20 mouse cellular contexts compared by ENCODE assay signal in genomic region chr19:23062851-23063250, GRCm38 (mm10).
A peak's percentile ranks its signal among the peaks of the same experiment; 100 is the strongest.
DNase-seq lines count a peak whose midpoint lies in the region; ATAC-seq and TF ChIP-seq lines count a peak whose summit lies in the region.
"Had no signal": no experiment of that assay in that cellular context is flagged by ENCODE, and none has a peak within 500 bp of the region (broad histone marks: within the 10 kb centered on the region; RNA-seq: fewer than 3 reads in every experiment).

No protein-coding gene starts in this region.

- no peak for TF ChIP-seq CTCF in lung, postnatal 0 days (IDR thresholded peaks at IDR 0.05)

- DNase-seq in adrenal gland, adult 2 months: peak; percentile 9
- no peak for DNase-seq in adrenal gland, postnatal 4 days (ENCODE audit: low spot score in 2 of 2)
- peak; percentile 25 for DNase-seq in kidney, adult 18-20 months
- DNase-seq in kidney, postnatal 14 days: no peak
- DNase-seq in lung, postnatal 0 days (ENCODE audit: low spot score): peak; percentile 46
- no peak for DNase-seq in lung, postnatal 4 days
- no peak for DNase-seq in retina, postnatal 1 day
- DNase-seq: adrenal gland, postnatal 10 days; B cell, adult 2 months; cerebellum, adult 11-12 months; cerebellum, adult 9-10 months; cerebellum, postnatal 25 days; gastrocnemius, postnatal 25 days; heart, postnatal 4 days had no signal

- H3K4me2 ChIP-seq in lung, postnatal 0 days (replicated peaks; ENCODE audit: low read depth, low read length): no peak overlapping the region
- H3K4me2 ChIP-seq: embryonic facial prominence, embryonic 12.5 days; forebrain, embryonic 15.5 days; heart, embryonic 13.5 days; hindbrain, embryonic 12.5 days had no signal

- no peaks in the 10 kb centered on the region for H3K27me3 ChIP-seq in lung, postnatal 0 days (replicated peaks; ENCODE audit: insufficient read depth, low read length)
- H3K27me3 ChIP-seq: embryonic facial prominence, embryonic 12.5 days; forebrain, embryonic 15.5 days; heart, embryonic 13.5 days; hindbrain, embryonic 12.5 days had no signal

- no peaks in the 10 kb centered on the region for H3K36me3 ChIP-seq in lung, postnatal 0 days (ENCODE audit: insufficient read depth, low read length)
- H3K36me3 ChIP-seq: embryonic facial prominence, embryonic 12.5 days; forebrain, embryonic 15.5 days; G1E; heart, embryonic 13.5 days; hindbrain, embryonic 12.5 days had no signal

- H3K9ac ChIP-seq in lung, postnatal 0 days (replicated peaks; ENCODE audit: low read depth): no peak overlapping the region
- H3K9ac ChIP-seq: embryonic facial prominence, embryonic 12.5 days; forebrain, embryonic 15.5 days; heart, embryonic 13.5 days; hindbrain, embryonic 12.5 days had no signal

- ATAC-seq in lung, postnatal 0 days: no peak
- ATAC-seq: CD4-positive, CD25-positive, alpha-beta regulatory T cell, adult 4 months; forebrain, embryonic 15.5 days had no signal

- 46% methylated on average over 5 of the region's 5 CpGs for WGBS in lung, postnatal 0 days

- peak overlapping the region; percentile 11; the same call in 1 of the 2 replicates for H3K27ac ChIP-seq in lung, postnatal 0 days (ENCODE audit: low read length)
- H3K27ac ChIP-seq: embryonic facial prominence, embryonic 12.5 days; forebrain, embryonic 15.5 days; heart, embryonic 13.5 days; hindbrain, embryonic 12.5 days had no signal

- TF ChIP-seq EP300 in lung, postnatal 0 days (IDR thresholded peaks at IDR 0.05): peak; percentile 87

- H3K4me1 ChIP-seq in lung, postnatal 0 days (ENCODE audit: insufficient read depth, low read depth, low read length): peaks cover 20% of the 10 kb centered on the region; the same call in 1 of the 2 replicates

- H3K4me3 ChIP-seq in lung, postnatal 0 days (ENCODE audit: low read depth, low read length): no peak overlapping the region
- H3K4me3 ChIP-seq: embryonic facial prominence, embryonic 12.5 days; forebrain, embryonic 15.5 days; heart, embryonic 13.5 days; hindbrain, embryonic 12.5 days had no signal

- H3K9me3 ChIP-seq in lung, postnatal 0 days (ENCODE audit: low read length): no peaks in the 10 kb centered on the region
- H3K9me3 ChIP-seq: embryonic facial prominence, embryonic 12.5 days; forebrain, embryonic 15.5 days; G1E; heart, embryonic 13.5 days; hindbrain, embryonic 12.5 days had no signal

Comparison
In these comparisons a context has a peak if more than half of its experiments do, and no peak if none do; other contexts are left out.
1. DNase-seq: peak in adrenal gland, adult 2 months (single experiment), kidney, adult 18-20 months (single experiment) and lung, postnatal 0 days (single experiment); none in adrenal gland, postnatal 4 days (0 of 2), kidney, postnatal 14 days (single experiment), lung, postnatal 4 days (0 of 2) and retina, postnatal 1 day (single experiment).